Mouse (Mus musculus) liver, embryonic 15.5 days (tissue): ENCODE data around the gene Obp2b. TPM values are rescaled to one million over a fixed set of nuclear protein-coding genes. Genes with fewer than 3 reads are reported as not detected.
"Not testable (repeated sequence)": the region's sequence is repeated elsewhere in the genome, so short reads cannot be mapped to it uniquely, and the experiment has no call there.

Experiments used
- ATAC-seq: fragments of 200-750 bp; cut with Nextera tagmentation; 2 replicates; pipeline ENCODE4 v1.8.0; 2017; ENCODE audit warnings: moderate number of reproducible peaks, mild to moderate bottlenecking, moderate library complexity; ENCODE audit not compliant: insufficient read depth
- H3K27ac ChIP-seq: fragments of 300-500 bp; sonication (generic); replicated peaks from 2 replicates; pipeline ENCODE4 v1.5.1; 2015; ENCODE audit warnings: mild to moderate bottlenecking, inconsistent platforms
- H3K27me3 ChIP-seq: fragments of 300-500 bp; sonication (generic); 2 replicates; pipeline ENCODE4 v1.6.1; 2015; ENCODE audit warnings: mild to moderate bottlenecking, inconsistent platforms
- H3K36me3 ChIP-seq: fragments of 300-500 bp; sonication (generic); replicated peaks from 2 replicates; pipeline ENCODE4 v1.6.1; 2015; ENCODE audit warnings: moderate library complexity, mild to moderate bottlenecking, inconsistent platforms
- H3K4me1 ChIP-seq: fragments of 300-500 bp; sonication (generic); replicated peaks from 2 replicates; pipeline ENCODE4 v1.6.1; 2015; ENCODE audit warnings: inconsistent platforms
- H3K4me2 ChIP-seq: fragments of 300-500 bp; sonication (generic); 2 replicates; pipeline ENCODE4 v1.6.1; 2015; ENCODE audit warnings: moderate library complexity, mild to moderate bottlenecking, inconsistent platforms
- H3K4me3 ChIP-seq: fragments of 300-500 bp; sonication (generic); replicated peaks from 2 replicates; pipeline ENCODE4 v1.5.1; 2015; ENCODE audit warnings: mild to moderate bottlenecking, inconsistent platforms
- H3K9ac ChIP-seq: fragments of 300-500 bp; sonication (generic); 2 replicates; pipeline ENCODE4 v1.6.1; 2015; ENCODE audit warnings: moderate library complexity, mild to moderate bottlenecking, inconsistent platforms
- H3K9me3 ChIP-seq: fragments of 300-500 bp; sonication (generic); replicated peaks from 2 replicates; pipeline ENCODE4 v1.6.1; 2016; ENCODE audit warnings: inconsistent platforms
- WGBS: fragments of 180-500 bp; shearing (Covaris S2); methylation state at CpG from one replicate; pipeline ENCODE4 v1.1.7; 2015; ENCODE audit warnings: mixed read lengths; ENCODE audit not compliant: insufficient replicate concordance; 5-methylcytosine and 5-hydroxymethylcytosine counted together
- polyA plus RNA-seq: library from polyadenylated mRNA; unstranded; fragments of >200 nt; fragmentation: Nextera tagmentation; extraction: Ambion mirVana; gene quantifications from 2 replicates; pipeline ENCODE4 v1.2.1, GENCODE M21; 2015

Obp2b gene
- polyA plus RNA-seq, result not detected in 2 replicates

DNA sequence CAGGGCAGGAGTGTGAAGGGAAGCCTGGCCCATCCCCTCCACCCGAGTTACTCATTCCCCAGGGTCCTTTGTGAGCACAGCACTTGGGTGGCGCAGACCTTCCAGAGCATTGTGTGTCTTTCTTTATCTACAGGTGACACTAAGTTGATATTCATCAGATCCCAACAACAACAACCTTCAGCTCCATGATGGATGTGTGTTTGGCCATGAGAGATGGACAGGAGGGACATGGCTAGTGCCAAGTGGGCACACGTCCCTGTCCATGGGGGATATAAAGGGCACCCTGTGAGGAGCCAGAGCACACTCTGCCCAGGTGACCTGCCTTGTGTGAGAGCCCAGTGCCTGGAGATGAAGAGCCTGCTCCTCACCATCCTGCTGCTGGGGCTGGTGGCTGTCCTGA lies at the start of gene Obp2b:
TSS of gene Obp2b (plus strand) at position 301 of the 400 bp plus-strand sequence.
- not testable (repeated sequence) for H3K27ac ChIP-seq, H3K9me3 ChIP-seq, H3K4me2 ChIP-seq, H3K4me3 ChIP-seq, H3K27me3 ChIP-seq, H3K36me3 ChIP-seq, H3K4me1 ChIP-seq, ATAC-seq, H3K9ac ChIP-seq
- WGBS, result 74% methylated on average over 3 of the region's 3 CpGs

DNA sequence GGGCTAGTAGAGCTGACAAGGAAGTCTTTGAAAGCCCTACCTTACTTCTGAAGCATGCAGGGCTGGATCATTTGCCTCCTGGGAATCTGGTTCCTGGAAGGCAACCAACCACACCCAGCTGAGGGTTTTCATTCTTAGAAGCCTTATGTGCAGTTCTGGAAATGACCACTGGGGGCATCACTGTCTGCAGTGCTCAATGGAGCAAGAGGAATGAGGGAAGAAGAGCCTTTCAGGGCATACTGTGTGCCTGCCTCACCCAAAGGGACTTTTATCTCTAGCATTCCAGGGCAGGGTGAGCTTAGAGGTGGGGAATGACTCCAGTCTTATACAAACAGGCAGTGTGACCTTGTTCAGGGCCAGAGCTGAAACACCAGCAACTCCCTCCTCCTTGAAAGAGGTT lies 42.2 kb upstream of the Obp2b start:
- no peak overlapping the region for H3K4me3 ChIP-seq
- H3K36me3 ChIP-seq, result no peaks in the 10 kb centered on the region
- H3K27me3 ChIP-seq, result no peaks in the 10 kb centered on the region
- no peaks in the 10 kb centered on the region for H3K4me1 ChIP-seq
- H3K4me2 ChIP-seq, result no peak overlapping the region
- H3K9me3 ChIP-seq, result no peaks in the 10 kb centered on the region
- H3K27ac ChIP-seq, result no peak overlapping the region
- no peak for ATAC-seq
- no peak overlapping the region for H3K9ac ChIP-seq

DNA sequence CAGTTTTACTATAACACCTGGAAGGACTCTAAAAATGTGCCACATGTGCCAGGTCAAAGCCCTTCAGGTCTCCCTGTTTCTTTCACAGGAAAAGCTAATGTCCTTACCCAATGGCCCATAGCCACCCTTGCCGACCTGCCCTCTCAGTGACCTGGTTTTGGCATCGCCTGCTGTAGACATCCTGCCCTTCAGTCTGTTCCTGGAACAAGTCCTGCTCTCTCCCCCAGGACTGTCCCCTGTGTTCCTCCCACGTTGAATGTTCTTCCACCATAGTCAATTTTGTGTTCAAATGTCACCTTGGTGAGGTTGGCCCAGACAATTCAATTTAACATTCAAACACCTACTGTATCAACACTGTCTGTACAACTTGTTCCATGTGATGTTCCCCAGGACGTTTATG lies 39.9 kb upstream of the Obp2b start:
- Histone ChIP-seq H3K27me3 (no peaks in the 10 kb centered on the region), H3K27ac (no peak overlapping the region), H3K9me3 (no peaks in the 10 kb centered on the region), H3K9ac (no peak overlapping the region), H3K36me3 (no peaks in the 10 kb centered on the region), H3K4me3 (no peak overlapping the region), H3K4me1 (no peaks in the 10 kb centered on the region), H3K4me2 (no peak overlapping the region)
- 43% methylated on average over 4 of the region's 4 CpGs for WGBS
- ATAC-seq, result no peak

DNA sequence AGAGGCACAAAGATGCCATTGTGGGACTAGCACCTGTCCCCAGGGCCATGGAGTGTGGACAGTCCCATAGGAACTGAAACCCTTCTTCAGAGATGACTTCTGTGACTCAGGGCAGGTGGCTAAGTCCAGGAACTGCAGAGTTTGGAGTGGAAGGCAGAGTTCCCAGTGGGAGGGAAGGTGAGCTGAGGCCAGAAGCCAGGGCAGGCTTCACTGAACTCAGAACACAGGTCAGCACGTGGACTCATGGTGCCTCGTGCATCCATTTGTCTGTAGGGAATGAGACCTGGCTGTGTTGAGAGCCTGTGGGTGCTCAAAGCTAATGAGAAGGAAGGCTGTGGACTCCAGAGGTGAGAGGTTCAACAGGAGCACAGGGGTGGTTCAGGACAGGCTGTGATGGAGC lies 38.1 kb upstream of the Obp2b start:
- no peak overlapping the region for H3K4me2 ChIP-seq
- no peak for ATAC-seq
- 56% methylated on average over 2 of the region's 2 CpGs for WGBS

DNA sequence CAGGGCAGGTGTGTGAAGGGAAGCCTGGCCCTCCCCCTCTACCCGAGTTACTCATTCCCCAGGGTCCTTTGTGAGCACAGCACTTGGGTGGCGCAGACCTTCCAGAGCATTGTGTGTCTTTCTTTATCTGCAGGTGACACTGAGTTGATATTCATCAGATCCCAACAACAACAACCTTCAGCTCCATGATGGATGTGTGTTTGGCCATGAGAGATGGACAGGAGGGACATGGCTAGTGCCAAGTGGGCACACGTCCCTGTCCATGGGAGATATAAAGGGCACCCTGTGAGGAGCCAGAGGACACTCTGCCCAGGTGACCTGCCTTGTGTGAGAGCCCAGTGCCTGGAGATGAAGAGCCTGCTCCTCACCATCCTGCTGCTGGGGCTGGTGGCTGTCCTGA lies 37.1 kb upstream of the Obp2b start, which contains the start of gene Obp2a:
TSS of gene Obp2a (plus strand) at position 301 of the 400 bp plus-strand sequence.
- not testable (repeated sequence) for H3K9ac ChIP-seq, ATAC-seq, H3K9me3 ChIP-seq, H3K36me3 ChIP-seq, H3K27me3 ChIP-seq, H3K27ac ChIP-seq, H3K4me1 ChIP-seq, H3K4me3 ChIP-seq, H3K4me2 ChIP-seq
- WGBS, result 56% methylated on average over 3 of the region's 3 CpGs

More for the DNA sequence above, 38.1 kb upstream of the Obp2b start:
- no peaks in the 10 kb centered on the region for H3K4me1 ChIP-seq
- H3K27ac ChIP-seq, result no peak overlapping the region
- H3K36me3 ChIP-seq, result no peaks in the 10 kb centered on the region
- H3K27me3 ChIP-seq, result no peaks in the 10 kb centered on the region
- H3K4me3 ChIP-seq, result no peak overlapping the region
- H3K9ac ChIP-seq, result no peak overlapping the region
- H3K9me3 ChIP-seq, result no peaks in the 10 kb centered on the region

DNA sequence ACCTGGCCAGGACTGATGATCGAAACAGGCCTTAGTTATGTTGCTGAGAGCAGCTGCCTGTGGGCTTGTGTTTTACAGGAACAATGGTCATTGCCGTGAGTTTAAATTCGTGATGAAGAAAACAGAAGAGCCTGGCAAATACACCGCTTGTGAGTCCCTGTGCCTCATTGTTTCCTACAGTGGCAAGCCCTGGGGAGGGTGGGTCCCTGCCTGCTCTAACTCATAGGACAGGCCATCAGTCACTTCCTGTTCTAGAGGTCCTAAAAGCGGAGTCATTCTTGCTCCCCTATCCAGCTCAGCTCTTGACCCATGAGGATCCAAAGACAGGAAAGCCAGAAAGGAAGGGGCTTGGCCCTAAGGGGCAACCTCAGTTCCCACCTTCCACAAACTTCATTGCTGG lies 35.8 kb upstream of the Obp2b start:
- H3K27ac ChIP-seq, result no peak overlapping the region
- ATAC-seq, result no peak
- no peak overlapping the region for H3K4me3 ChIP-seq
- no peaks in the 10 kb centered on the region for H3K4me1 ChIP-seq
- H3K9me3 ChIP-seq, result no peaks in the 10 kb centered on the region
- H3K27me3 ChIP-seq, result no peaks in the 10 kb centered on the region
- 43% methylated on average over 5 of the region's 5 CpGs for WGBS
- no peak overlapping the region for H3K4me2 ChIP-seq
- no peaks in the 10 kb centered on the region for H3K36me3 ChIP-seq
- no peak overlapping the region for H3K9ac ChIP-seq

DNA sequence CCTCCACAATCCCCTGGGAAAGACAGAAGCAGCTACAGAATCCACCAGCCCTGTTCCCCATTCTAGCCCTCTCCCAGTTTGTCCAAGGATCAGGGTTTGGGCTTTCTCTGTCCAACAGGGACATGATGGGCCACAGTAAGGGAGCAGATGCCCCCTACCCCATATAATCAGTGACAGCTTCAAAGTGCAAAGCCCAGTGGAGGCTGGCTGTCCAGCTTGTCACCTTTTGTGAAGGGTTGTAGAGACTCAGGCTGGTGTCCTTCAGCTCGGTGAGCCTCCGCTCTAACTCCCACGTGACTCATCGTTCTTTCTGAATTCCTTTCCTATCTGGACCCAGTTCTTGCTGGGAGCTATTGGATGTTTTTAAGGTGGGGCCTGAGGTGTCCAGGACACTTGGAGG lies 33.1 kb upstream of the Obp2b start:
- Histone ChIP-seq H3K4me2 (no peak overlapping the region), H3K4me3 (no peak overlapping the region), H3K27me3 (peaks cover 10% of the 10 kb centered on the region), H3K4me1 (no peaks in the 10 kb centered on the region; the same call in 1 of the 2 replicates), H3K36me3 (no peaks in the 10 kb centered on the region), H3K9ac (no peak overlapping the region), H3K27ac (no peak overlapping the region), H3K9me3 (no peaks in the 10 kb centered on the region)
- 65% methylated on average over 4 of the region's 4 CpGs for whole genome bisulfite sequencing
- ATAC-seq, result no peak

DNA sequence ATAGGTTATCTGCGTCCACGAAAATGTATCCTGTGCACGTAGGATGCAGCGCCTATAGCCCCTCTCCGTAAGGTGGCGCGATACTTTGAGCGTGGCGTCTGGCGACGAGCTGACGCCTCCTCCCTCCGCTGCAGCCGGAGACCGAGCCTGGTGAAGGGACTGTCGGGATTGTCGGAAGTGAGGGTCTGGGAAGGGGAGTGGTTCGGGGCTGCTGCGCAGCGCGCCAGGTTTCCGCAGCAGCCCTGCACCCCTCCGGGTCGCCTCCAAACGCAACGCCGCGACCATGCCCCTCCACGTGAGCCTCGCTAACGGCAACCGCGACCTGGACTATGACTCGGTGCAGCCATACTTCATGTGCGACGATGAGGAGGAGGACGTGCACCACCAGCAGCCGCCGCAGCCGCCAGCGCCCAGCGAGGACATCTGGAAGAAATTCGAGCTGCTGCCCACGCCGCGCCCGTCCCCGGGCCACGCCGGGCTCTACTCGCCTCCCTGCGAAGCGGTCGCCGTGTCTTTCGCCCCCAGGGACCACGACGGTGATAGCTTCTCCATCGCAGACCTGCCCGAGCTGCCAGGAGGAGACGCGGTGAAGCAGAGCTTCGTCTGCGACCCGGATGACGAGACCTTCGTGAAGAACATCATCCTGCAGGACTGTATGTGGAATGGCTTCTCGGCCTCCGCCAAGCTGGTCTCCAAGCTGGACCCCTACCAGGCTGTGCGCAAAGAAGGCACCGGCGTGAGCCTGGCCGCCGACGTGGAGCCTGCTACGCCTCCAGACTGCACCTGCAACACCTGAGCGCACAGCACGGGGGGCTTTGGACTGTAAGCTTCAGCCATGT lies 29.9 kb upstream of the Obp2b start, which contains the start of gene Bmyc:
TSS of gene Bmyc (plus strand) at position 97 of the 839 bp plus-strand sequence.
- ATAC-seq, result peak; percentile 47
- Histone ChIP-seq H3K9me3 (no peaks in the 10 kb centered on the region), H3K36me3 (no peaks in the 10 kb centered on the region), H3K27ac (no peak within 1 kb of the TSS), H3K4me3 (peak within 1 kb of the TSS; percentile 56), H3K4me2 (peak within 1 kb of the TSS; percentile 72), H3K4me1 (no peaks in the 10 kb centered on the region; the same call in 1 of the 2 replicates), H3K27me3 (peaks cover 10% of the 10 kb centered on the region), H3K9ac (peak within 1 kb of the TSS; percentile 27; the same call in 1 of the 2 replicates)
- under 1% methylated on average over 78 of the region's 78 CpGs for WGBS

DNA sequence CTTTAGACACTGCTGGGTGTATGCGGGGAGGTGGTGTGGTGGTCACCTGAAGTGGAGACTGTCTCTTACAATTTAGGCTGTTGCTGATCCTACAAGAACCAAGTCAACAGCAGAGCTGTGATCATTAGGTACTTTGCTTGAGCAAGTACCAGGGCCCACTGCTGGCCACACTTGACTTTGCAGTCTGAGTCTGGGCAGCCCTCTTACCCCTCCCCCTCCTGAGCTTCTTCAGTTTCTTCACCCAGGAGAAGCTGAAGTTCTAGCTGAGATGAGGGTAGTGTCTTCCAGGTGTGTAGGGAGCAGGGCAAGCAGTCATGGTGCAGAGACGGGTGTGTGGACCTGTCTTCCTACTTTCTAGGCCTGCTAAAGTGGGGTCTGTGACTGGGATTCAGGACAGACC lies 28.7 kb upstream of the Obp2b start:
- Histone ChIP-seq H3K27ac (no peak overlapping the region), H3K36me3 (no peaks in the 10 kb centered on the region), H3K4me3 (no peak overlapping the region), H3K9me3 (no peaks in the 10 kb centered on the region), H3K9ac (no peak overlapping the region), H3K27me3 (peaks cover 10% of the 10 kb centered on the region), H3K4me1 (no peaks in the 10 kb centered on the region; the same call in 1 of the 2 replicates), H3K4me2 (no peak overlapping the region)
- WGBS, result 53% methylated on average over 2 of the region's 2 CpGs
- ATAC-seq, result no peak

DNA sequence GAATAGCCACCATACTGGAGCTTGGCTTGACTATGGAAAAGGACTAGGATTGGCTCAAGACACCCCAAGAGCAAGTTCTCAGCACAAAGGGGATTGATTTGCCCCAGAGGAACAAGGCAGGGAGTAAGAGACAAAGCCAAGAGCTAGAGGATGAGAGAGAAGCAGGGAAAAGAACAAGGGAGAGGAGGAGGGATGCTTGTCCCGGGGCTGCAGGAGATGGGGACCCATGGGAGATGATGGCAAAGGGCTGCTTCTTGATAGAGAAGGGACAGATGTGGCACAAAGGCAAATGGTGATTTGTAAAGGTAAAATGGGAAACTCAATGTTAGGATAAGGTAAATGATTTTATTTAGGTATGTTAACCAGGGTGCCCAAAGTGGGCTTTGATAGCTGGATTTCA lies 27.8 kb upstream of the Obp2b start:
- not testable (repeated sequence) for H3K9me3 ChIP-seq, H3K36me3 ChIP-seq, H3K4me2 ChIP-seq, ATAC-seq, H3K4me1 ChIP-seq, H3K27ac ChIP-seq, H3K9ac ChIP-seq, H3K4me3 ChIP-seq
- WGBS, result 57% methylated on average over 1 of the region's 1 CpGs
- peaks cover 10% of the 10 kb centered on the region for H3K27me3 ChIP-seq

DNA sequence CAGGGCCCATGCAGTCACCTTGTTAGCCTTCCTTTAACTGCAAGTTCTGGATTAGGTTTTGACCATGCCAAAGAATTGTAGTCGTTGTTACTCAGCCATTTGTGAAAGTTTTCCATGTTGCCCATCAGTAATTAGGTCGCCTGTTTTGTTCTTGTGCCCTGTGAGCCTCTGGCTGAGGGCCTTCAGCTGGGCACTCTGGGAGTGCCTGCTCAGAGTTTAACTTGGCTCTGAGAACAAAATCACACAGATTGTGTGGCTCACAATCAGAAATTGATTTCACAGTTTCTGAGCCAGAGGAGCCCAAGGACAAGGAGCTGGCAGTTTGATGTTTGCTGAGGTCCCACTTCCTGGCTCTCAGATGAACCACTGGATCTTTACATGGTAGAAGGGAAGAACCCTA lies 27.0 kb upstream of the Obp2b start:
- H3K27me3 ChIP-seq, result peaks cover 10% of the 10 kb centered on the region
- H3K36me3 ChIP-seq, H3K4me1 ChIP-seq, H3K4me3 ChIP-seq, ATAC-seq, H3K27ac ChIP-seq, H3K9me3 ChIP-seq, H3K9ac ChIP-seq, H3K4me2 ChIP-seq: not testable (repeated sequence)
- 53% methylated on average over 2 of the region's 2 CpGs for WGBS

DNA sequence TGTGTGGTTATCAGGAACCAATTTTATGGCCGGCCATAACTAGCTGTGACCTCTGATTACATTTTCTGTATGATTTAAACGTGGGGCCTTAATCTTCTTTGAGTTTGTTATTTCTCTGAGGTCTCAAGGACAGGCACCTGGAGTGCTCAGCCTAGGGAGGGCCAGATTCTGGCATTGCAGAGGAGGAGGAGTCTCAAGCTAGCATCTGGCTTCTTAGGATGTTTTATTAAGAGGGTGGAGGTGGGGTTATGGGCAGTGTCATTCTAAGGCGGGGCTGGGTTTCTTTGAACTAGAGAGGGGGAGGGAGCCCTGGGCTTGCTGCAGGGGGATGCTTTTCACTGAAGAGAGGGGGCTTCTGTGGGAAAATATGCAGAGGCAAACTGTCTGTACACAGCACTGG lies 25.2 kb upstream of the Obp2b start:
- H3K4me1 ChIP-seq, H3K36me3 ChIP-seq, ATAC-seq, H3K27me3 ChIP-seq, H3K27ac ChIP-seq, H3K4me3 ChIP-seq, H3K9me3 ChIP-seq, H3K9ac ChIP-seq, H3K4me2 ChIP-seq: not testable (repeated sequence)
- 34% methylated on average over 3 of the region's 3 CpGs for WGBS
